Mouse (Mus musculus) spleen, postnatal 14 days (tissue): Measurements from ENCODE around the gene Ubr3.

ENCODE experiments used
- DNase-seq, 2 experiments: peaks; one replicate each; pipeline ENCODE4 v3.0.0; 2021 to 2022; ENCODE audit warnings: low spot score in 2 of 2

Gene Ubr3

DNA sequence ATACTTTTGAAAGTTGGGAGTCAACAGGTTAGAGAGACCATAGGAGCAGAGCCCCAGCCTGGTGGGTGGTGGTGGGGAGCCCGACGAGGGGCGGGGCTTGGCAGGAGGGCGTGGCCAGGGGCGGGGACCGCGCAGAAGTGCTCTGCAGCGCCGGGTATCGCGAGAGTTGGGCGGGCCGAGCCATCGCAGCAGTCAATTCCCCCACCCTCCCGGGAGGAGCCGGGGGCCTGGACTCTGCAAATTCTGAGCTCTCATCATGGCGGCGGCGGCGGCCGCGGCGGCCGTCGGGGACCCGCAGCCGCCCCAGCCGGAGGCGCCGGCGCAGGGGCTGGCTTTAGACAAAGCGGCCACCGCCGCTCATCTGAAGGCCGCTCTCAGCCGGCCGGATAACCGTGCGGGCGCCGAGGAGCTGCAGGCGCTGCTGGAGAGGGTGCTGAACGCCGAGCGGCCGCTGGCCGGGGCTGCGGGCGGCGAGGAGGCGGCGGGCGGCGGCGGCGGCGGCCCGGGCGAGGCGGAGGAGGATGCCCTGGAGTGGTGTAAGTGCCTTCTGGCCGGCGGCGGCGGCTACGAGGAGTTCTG lies at the start of gene Ubr3:
Gene Ubr3, plus strand, starts transcription at position 208 of the 579 bp plus-strand sequence.
- peak; percentile 99 for DNase-seq

DNA sequence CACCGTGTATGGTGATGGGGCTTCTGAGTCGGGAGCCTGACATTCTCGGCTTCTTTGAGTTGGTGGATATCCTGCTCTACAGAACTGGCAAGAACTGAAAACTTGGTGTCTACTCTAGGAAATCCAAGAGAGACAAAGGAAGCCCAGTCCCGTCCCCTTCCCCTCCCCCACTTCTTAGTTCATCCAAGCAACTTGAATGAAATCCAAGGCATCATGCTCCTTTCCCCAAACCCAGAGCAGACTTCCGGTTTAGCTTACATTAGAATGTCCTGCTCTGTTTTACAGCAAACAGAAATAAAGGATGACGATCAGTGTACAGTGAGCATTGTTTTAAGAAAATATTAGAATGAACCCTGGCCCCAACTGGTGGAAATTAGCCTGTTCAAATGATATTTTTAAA lies 47.8 kb upstream of the Ubr3 start:
- DNase-seq, result no peak

DNA sequence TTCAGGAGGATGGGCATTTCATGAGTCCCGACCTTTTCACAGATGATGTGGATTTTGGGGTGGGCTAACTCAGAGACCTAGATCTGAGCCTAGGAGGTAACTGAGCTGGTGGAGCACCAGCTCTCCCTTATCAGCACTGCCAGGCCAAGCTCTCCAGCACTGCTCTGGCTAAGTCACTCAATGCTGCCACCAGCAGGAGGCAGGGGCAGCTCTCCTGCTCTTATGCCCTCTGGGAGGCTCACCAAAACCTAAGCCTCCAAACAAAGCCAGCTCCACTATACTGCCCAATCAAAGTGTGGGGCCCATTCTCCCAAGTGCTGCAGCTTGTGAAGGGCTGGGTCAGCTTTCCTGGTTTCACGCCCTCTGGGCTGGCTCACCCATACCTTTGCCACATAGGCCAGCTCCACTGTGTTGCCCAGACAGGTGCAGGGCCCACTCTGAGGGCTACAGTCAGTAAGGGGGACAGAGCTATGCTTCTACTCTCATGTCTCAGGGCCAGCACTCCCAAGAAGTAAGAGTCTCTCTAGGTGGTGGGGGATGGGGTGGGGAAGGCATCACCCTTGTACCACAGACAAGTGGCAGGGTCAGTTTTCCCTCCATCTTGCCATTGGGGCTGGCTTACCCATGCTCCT lies 45.5 kb upstream of the Ubr3 start:
- no peak for DNase-seq

DNA sequence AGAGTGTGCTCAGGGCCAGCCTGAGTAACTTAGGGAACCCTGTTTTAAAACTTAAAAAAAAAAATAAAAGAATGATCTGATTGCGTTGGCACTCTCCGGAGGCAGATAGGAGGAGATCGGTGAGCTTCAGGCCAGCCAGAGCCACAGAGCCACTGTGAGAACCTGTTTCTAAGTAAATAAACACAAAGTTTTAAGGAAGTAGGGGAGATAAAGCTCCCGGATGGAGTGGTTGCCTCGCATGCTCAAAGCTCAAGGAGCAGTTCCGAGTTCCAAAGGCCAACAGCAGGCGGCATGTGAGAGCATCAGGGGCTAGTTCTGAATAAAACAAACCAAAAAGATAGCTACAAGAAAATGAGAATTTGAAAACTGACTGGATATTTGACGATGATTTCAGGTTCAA lies 40.7 kb upstream of the Ubr3 start:
- no peak for DNase-seq

DNA sequence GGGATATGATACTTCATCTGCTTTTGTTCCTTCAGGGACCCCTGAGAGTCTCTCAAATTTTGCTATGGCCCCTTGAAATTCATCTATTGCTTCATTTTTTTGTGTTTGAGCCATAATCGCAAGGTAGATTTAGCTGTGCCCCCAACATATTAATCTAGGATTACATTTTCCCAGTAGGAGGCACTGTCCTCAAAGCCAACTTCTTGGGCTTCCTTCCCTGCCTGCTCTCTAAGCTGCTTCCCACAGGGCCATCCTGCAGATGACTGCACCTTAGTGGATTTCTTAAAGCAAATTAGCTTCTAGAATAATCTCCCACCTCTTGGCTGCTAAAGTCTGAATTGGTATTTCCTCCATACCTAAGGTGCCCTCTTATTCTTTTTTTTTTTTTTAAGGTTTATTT lies 39.2 kb upstream of the Ubr3 start:
- DNase-seq, result no peak

DNA sequence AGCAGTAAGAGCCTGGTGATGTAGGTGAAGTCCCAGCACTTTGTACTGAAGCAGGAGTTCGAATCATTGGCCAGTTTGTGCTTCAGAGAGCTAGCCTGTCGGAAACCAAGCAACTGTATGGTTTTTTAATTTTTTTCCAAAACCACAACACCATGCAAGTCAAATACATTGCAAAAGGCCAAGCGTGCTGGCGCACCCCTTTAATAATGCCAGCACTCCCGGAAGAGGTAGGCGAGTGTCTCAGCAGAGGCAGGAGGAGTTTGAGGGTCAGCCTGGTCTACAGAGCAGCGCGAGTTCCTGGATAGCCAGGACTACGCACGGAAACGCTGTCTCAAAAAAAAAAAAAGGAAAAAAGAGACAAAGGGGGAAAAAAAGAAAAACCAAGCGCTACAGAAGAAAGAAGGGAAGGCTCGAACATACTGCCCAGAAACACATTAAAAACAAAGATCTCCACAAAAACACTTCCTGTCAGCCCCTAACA lies 36.0 kb upstream of the Ubr3 start:
- peak; percentile 20 to 28 for DNase-seq

DNA sequence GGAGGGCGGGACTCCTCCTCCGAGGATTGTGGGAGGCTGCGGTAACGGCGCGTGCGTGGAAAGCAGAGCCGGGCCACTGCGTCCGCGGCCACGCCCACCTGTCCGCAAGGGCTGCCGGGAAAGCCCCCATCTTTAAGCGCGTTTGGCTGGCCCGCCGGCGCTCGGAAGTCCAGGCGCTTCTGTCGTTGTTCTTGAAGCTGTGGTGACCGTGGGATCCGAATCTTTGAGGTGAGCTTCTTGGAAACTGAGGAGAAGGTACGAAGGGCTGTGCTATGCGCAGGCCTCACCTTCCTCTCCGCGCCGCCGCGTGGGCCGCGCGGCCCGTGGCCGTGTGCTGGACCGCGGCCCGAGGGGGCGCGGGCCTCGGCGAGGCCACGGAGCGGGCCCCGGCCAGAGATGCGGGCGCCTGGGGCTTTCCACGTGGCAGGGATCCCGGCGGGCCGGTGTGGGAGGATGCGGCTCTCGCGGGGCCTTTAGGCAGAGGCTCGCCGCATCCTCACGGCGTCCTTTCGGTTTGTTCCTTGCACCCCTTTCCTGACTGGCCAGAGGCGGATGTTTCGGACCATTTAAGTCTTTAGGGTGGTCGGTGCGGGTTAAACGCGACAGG lies 35.5 kb upstream of the Ubr3 start, which contains the start of gene Ssb:
Gene Ssb, plus strand, starts transcription at position 78 of the 607 bp plus-strand sequence.
- DNase-seq, result peak; percentile 90 to 91

DNA sequence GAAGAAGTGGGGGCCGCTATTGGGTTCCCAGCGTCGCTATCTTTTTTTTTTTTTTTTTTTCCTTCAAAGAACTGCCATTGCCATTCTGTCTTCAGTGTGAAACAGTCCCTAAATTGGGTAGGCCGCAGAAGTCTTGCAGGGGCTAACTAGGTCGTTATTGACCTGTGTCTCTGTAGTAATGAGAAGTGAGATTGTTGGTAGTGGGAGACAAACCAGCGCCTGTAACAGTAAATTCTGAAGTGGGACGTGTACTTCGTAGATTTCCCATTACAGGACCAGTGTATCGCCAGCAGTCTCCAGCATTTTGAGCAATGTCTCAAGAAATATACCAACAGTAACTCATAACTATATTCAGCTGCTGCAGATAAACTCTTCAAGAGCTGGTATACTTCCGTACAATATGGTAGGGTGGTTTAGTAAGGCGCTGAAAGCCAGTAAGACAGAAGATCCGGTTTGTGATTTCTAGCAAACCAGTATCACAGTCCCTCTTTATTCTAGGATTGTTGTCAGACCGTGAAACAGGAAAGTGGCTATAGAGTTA lies 34.9 kb upstream of the Ubr3 start:
- DNase-seq, result no peak

DNA sequence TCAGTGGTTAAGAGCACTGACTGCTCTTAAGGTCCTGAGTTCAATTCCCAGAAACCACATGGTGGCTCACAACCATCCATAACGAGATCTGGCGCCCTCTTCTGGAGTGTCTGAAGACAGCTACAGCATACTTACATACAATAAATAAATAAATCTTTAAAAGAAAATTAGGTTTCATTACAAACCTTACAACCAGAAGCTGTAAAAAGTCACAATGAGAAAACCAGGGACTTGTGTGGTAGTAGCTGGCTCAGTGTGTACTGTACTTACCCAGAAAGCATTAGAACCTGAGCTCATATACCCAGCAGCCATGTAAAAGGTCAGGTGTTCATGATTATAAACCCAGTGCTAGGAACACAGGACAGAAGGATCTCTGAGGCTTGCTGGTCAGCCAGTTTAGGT lies 13.1 kb upstream of the Ubr3 start:
- peak in 1 of 2 experiments; percentile 7 for DNase-seq

DNA sequence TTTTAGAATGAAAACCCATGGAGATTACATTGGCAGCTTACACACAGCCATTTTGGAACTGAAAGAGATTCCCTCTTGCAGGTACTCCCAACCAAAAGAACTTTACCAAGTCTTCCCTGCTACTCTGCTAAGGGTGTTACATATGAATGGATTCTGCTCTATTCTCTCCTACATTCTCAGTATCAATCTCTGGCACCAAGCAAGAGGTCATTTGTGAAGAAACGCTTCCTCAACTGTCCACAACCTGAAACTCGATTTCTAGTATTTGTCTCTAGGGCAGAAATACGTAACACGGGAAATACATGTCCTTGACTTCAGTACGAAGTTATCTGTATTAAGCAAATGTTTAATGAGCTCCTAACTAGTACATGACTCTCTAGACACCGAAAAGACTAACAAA lies 12.5 kb upstream of the Ubr3 start:
- DNase-seq, result no peak

DNA sequence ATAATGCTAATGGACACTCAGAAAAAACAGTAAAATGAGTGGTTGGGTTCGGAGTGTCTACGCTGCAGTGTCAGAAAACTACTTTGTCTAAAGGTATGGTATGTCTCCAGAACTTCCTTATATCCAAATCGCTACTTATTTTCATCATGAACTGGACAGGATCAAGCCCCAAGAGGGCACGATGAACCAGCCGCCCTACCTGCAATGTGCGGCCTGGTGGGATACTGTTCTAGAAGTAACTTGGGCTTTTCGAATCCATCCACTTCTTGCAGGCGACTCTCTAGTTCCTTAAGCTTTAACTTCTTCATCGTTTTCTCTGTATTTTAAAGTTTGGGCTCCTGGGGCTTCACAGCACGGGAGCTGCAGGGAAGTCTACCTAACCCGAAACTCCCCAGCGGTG lies 12.0 kb upstream of the Ubr3 start:
- DNase-seq, result peak in 1 of 2 experiments; percentile 15

DNA sequence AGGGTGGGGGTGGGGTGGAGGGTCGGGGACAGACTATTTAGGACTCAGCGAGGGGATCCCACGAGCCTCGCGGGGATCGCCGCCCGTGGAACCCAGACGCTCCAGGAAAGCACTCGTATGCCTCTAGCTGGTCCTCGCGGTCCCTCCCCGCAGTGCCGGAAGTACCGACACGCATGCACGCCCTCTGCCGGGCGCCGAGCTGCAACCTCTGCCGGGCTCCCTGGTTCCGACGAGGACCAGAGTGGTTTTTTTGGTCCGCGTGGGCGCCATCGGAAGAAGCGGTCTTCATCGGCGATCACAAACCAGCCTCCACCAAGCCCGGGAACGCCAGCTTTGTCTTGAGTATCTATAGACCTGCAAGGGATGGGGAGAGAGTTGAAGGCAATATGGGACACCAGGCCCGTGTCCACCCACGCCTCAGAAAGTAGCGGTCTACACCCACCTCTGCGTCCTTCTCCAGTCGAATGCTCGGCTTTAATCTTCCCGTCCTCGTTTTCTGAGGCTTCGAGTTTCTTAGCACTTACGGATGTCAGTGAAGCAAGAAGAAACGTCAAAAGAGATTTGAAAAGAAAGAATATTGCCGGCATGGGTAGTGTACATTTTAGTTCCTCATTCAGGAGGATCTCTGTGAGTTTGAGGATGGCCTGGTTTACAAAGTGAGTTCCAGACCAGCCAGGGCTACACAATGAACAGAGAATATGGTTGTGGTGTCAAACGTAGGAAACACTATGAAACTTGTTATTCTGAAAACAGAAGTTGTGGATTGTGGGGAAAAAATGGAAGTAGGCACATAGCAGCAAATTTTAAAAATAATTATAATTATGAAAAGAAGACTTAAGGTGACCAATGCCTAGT lies 11.4 kb upstream of the Ubr3 start, which contains the start of gene Mettl5:
Gene Mettl5, minus strand, starts transcription at position 165 of the 855 bp plus-strand sequence.
- DNase-seq, result peak; percentile 82 to 87

DNA sequence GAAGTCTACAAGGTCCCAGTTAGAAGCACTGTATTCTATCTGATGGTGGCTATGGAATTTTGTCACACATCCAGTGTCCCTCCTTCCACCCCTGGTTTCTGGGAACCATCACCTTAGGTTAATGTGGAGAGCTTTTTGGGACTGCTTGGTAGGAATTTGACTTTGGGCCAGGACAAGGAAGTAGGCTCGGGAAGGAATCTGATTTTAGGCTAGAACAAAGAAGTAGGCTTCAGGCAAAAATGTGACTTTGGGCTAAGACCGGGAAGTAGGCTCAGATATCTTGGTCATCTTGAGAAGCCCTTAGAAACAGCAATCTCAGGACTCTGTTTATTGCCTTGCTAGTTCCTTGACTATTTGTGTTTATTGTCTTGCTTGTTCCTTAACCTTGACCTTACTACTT lies 8.1 kb upstream of the Ubr3 start:
- DNase-seq, result no peak

DNA sequence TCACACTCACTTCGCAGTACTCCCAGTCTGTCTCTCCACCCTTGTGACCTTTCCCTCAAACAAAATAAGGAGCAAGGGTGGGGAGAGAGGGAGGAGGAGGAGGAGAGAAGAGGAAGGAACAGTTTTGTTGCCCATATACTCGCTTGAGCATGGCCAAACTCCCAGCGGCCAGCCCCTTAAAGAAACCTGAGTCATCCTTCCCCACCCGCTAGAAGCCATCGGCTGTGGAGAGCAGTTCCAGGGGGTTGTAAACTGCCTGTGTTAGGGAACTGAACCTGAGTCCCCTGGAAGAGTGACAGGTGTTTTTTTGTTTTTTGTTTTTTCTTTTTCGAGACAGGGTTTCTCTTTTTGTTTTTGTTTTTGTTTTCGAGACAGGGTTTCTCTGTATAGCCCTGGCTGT lies 6.2 kb upstream of the Ubr3 start:
- no peak for DNase-seq

DNA sequence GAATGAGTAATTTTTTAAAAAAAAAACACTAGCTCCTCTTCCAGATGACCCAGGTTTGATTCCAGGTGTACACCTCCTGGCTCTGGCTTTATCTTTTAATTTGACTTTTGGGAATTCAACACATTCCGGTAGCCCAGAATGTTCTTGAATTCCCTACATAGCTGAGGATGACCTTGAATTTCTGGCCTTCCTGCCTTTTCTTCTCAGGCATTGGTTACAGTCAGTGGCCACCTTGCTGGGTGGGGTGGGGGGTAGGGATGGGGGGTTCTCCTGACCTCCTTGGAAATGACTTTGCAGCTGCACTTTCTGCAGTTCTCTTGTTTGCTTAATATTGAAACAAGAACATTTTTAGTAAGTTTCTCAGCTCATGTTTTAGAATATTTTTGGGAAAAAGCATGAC lies 3.9 kb upstream of the Ubr3 start:
- DNase-seq, result no peak

DNA sequence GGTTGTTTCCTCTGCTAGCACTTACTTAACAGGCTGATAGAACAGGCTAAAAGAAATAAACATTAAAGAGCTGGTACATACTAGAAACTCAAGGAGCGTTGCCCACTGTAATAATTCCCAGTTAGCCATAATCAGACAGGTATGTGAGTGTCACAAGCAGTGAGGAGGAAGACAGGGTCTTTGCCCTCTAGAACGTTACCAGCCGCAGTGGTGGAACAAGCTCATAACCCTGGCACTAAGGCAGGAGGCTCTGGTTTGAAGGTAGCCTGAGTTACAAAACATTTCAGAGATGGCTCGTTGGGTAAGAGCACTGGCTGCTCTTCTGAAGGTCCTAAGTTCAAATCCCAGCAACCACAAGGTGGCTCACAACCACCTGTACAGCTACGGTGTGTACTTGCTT lies 3.2 kb upstream of the Ubr3 start:
- DNase-seq, result no peak

DNA sequence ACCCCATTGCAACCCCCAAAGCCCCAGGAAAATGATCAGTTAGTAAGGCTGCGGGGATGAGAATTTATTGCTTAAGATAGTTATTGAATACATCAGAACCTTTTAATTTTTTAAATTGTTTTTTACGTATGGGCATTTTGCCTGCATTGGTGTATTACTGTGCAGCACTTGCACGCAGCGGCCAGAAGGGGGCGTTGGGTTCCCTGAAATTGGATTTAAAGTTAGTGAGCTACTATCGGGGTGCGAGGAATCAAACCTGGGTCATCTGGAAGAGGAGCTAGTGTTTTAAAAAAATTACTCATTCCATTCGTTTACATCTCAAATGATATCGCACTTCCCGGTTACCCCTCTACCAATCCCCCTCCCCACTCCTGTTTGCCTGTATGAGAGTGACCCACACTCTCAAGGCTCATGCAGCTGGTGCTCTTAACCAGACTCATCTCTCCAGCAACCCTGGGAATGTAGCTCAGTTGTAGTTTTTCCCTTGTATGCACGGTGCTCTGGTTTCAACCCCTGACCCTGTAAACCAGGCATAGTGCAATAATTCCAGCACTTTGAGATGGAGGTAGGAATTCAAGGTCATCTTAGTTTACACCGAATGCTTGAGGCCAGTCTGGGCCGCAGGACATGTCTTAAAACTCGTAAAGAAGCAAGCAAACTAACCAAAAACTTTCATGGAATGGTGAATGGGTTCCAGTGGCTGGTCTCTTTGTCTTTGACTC lies 1.4 kb upstream of the Ubr3 start:
- DNase-seq, result peak in 1 of 2 experiments; percentile 30

DNA sequence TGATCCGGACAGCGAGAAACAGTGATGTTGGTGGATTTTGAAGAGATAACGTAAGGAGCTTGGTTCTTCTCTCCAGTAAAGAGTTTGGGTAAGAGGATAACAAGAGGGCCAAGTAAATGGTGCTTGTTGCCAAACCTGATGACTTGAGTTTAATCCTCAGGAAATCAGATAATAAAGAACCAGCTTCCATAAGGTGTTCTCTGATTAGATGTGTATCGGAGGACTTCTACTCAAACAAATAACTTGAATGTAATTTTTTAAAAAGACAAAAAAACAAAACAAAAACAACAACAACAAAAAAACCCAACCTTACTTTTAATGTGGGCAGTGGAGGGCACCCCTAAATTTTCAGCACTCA lies 843 bp upstream of the Ubr3 start:
- DNase-seq, result no peak

DNA sequence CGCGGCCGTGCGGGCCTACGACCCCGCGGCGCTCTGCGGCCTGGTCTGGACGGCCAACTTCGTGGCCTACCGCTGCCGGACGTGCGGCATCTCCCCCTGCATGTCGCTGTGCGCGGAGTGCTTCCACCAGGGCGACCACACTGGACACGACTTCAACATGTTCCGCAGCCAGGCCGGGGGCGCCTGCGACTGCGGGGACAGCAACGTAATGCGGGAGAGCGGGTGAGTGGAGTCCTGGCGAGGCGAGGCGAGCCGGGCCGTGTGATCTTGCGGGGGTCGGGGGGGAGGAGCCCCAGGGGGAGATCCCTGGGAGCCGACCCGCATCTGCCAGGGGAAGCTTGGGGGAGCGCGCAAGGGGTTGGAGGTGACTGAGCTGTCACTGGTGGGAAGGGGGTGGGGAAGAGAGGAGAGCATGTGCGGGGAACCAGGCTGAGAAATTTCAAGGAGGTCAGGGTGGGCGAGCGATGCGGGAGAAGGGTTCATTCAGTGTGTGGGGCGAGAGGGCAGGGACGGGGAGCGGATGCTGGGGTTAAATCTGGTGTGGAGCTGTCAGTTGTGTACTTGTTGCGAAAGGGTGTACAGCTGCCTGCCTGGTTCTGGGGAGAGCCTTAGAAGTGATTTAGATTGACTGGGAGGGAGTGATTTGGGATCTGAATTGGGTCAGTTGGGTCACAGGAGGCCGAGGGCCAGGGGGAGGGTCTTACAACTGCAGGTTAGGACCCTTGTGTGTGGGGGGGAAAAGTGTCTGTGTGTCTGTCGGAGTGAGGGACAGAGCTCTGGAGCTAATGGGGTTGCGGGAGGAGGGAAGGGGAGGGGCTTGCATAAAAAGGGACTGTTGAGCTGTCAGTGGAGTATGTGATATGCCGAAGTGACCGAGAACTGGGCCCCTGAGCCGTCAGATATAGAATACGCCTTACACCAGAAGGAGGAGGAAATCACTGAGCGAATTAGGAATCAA lies 851 bp downstream of the Ubr3 start:
- peak; percentile 13 to 37 for DNase-seq

DNA sequence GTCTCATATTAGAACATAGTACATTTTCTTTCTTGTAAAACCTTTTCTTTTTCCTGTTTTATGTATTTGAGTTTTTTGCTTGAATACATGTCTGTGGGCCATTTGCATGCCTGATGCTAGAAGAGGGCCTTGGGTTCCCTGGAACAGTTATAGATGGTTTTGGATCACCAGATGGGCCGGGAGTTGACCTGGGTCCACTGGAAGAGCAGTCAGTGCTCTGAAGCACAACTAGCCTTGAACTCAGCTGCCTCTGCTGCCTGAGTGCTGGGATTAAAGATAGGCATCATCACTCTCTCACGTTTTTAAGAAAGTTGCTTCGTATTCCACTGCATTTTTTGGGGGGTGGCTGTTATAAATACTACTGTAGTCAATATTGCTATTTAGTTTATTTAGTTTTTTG lies 6.5 kb downstream of the Ubr3 start:
- DNase-seq, result no peak
